ENCODE assay signal across 19 mouse cellular contexts in genomic region chr4:142136766-142137503, GRCm38 (mm10). TPM values are rescaled to one million over a fixed set of nuclear protein-coding genes. Genes with fewer than 3 reads are reported as not detected.
DNase-seq lines count a peak whose midpoint lies in the region; ATAC-seq lines count a peak whose summit lies in the region.
"Had no signal": no experiment of that assay in that cellular context is flagged by ENCODE, and none has a peak within 500 bp of the region (broad histone marks: within the 10 kb centered on the region; RNA-seq: fewer than 3 reads in every experiment).

No protein-coding gene starts in this region.

- H3K9ac ChIP-seq in neural tube, embryonic 13.5 days, result no peak overlapping the region
- H3K9ac ChIP-seq: forebrain, embryonic 12.5 days; heart, embryonic 13.5 days; limb, embryonic 15.5 days had no signal

- H3K27me3 ChIP-seq in neural tube, embryonic 13.5 days, result no peaks in the 10 kb centered on the region
- H3K27me3 ChIP-seq: forebrain, embryonic 12.5 days; heart, embryonic 13.5 days; limb, embryonic 15.5 days had no signal

- H3K4me1 ChIP-seq in neural tube, embryonic 13.5 days (replicated peaks), result peaks cover 24% of the 10 kb centered on the region

- peak; percentile 95 for DNase-seq in heart, adult 11 months
- no peak for DNase-seq in heart, postnatal 4 days
- DNase-seq in neural tube, embryonic 10.5 days (ENCODE audit: extremely low spot score, low spot score), result no peak
- peak; percentile 95 to 96 for DNase-seq in cerebellum, postnatal 36 days
- no peak for DNase-seq in frontal cortex, postnatal 14 days (ENCODE audit: low spot score in 2 of 2)
- DNase-seq in gastrocnemius, adult 18-20 months (ENCODE audit: low spot score), result no peak
- DNase-seq: B cell, adult 2 months; gastrocnemius, adult 2 months; kidney, postnatal 14 days; lung, adult 18-20 months; midbrain, embryonic 14.5 days; right cerebral cortex, postnatal 14 days; thymus, postnatal 36 days had no signal

- no peaks in the 10 kb centered on the region for H3K9me3 ChIP-seq in neural tube, embryonic 13.5 days
- H3K9me3 ChIP-seq: forebrain, embryonic 12.5 days; heart, embryonic 13.5 days; limb, embryonic 15.5 days had no signal

- no peak overlapping the region for H3K4me2 ChIP-seq in neural tube, embryonic 13.5 days
- H3K4me2 ChIP-seq: forebrain, embryonic 12.5 days; heart, embryonic 13.5 days; limb, embryonic 15.5 days had no signal

- 80% methylated on average over 10 of the region's 10 CpGs for WGBS in neural tube, embryonic 13.5 days

- no peak overlapping the region for H3K4me3 ChIP-seq in neural tube, embryonic 13.5 days
- H3K4me3 ChIP-seq: forebrain, embryonic 12.5 days; gastrocnemius, adult 2 months; heart, embryonic 13.5 days; limb, embryonic 15.5 days had no signal

- peak; percentile 42; the same call in 1 of the 2 replicates for ATAC-seq in neural tube, embryonic 13.5 days (ENCODE audit: low read depth)

- H3K36me3 ChIP-seq in neural tube, embryonic 13.5 days, result no peaks in the 10 kb centered on the region; the same call in 1 of the 2 replicates
- H3K36me3 ChIP-seq: forebrain, embryonic 12.5 days had no signal

- no peak overlapping the region for H3K27ac ChIP-seq in neural tube, embryonic 13.5 days (replicated peaks)
- H3K27ac ChIP-seq: forebrain, embryonic 12.5 days; gastrocnemius, adult 2 months; heart, embryonic 13.5 days; limb, embryonic 15.5 days; macrophage; stomach, postnatal 0 days had no signal

RNA-seq across cellular contexts. Expression of gene Tmem51, which starts 52.8 kb away (rescaled TPM):
- 10 to 100 TPM; 34.2 to 40.5 TPM for total RNA-seq in heart, postnatal 4 days (2021)
- polyA plus RNA-seq in neural tube, embryonic 13.5 days (2015; fragmentation: Nextera tagmentation; extraction: Ambion mirVana), result 5.2 and 6.4 TPM in 2 replicates
- under 1 TPM; 0.48 to 0.88 TPM for total RNA-seq in gastrocnemius, adult 18-20 months (2021)

Comparison
In these comparisons a context has a peak if more than half of its experiments do, and no peak if none do; other contexts are left out.
1. DNase-seq: peak in heart, adult 11 months (single experiment) and cerebellum, postnatal 36 days (2 of 2); none in heart, postnatal 4 days (single experiment), neural tube, embryonic 10.5 days (single experiment), frontal cortex, postnatal 14 days (0 of 2) and gastrocnemius, adult 18-20 months (single experiment).
2. RNA of gene Tmem51, which starts 52.8 kb away (total RNA-seq): 34.2 to 40.5 TPM in heart, postnatal 4 days; 0.48 to 0.88 TPM in gastrocnemius, adult 18-20 months; every median in the first group is over 10 times any median in the second.